Mouse (Mus musculus) myocyte (in vitro differentiated cells): ENCODE measurements around the gene Rhoc.

ENCODE experiments used
- CEBPB ChIP-seq: IDR thresholded peaks from 2 replicates; pipeline ENCODE4 v1.6.1; 2011; ENCODE audit warnings: mild to moderate bottlenecking, moderate library complexity; ENCODE audit not compliant: poor library complexity, insufficient read depth, severe bottlenecking
- MYOD1 ChIP-seq, 3 experiments: IDR thresholded peaks; one replicate each; pipeline ENCODE4 v1.6.1; 2011; ENCODE audit warnings: control low read depth in 2 of 3, low read depth in 2 of 3, mild to moderate bottlenecking in 2 of 3, moderate library complexity in 1 of 3; ENCODE audit not compliant: insufficient read length in 2 of 3, control insufficient read depth in 1 of 3
- POLR2A ChIP-seq: IDR thresholded peaks from one replicate; pipeline ENCODE4 v1.6.1; 2011; ENCODE audit warnings: low read depth, mild to moderate bottlenecking, control low read depth, moderate library complexity; ENCODE audit not compliant: insufficient read length
- POLR2AphosphoS2 ChIP-seq: IDR thresholded peaks from one replicate; pipeline ENCODE4 v1.6.1; 2011; ENCODE audit warnings: low read depth, control low read depth; ENCODE audit not compliant: insufficient read length
- SRF ChIP-seq: IDR thresholded peaks from one replicate; pipeline ENCODE4 v1.6.1; 2011; ENCODE audit warnings: low read depth; ENCODE audit not compliant: control insufficient read depth, insufficient read length
- TCF12 ChIP-seq: IDR thresholded peaks from one replicate; pipeline ENCODE4 v1.6.1; 2011; ENCODE audit warnings: mild to moderate bottlenecking, control low read depth; ENCODE audit not compliant: poor library complexity, insufficient read depth, severe bottlenecking

GRCm38 (mm10) chr3:104801481-104801880, 13.3 kb downstream of the Rhoc start:
- TF ChIP-seq POLR2AphosphoS2 (no peak), SRF (no peak), POLR2A (no peak), MYOD1 (IDR thresholded peaks at IDR 0.05; ENCODE audit: control insufficient read depth in 1 of 3, insufficient read length in 2 of 3, low read depth in 2 of 3) (no peak), TCF12 (no peak), CEBPB (no peak)
